Mouse (Mus musculus) T-helper 1 cell (primary cell): ENCODE results near the gene Gm45337.
"Not testable (repeated sequence)": the region's sequence is repeated elsewhere in the genome, so short reads cannot be mapped to it uniquely, and the experiment has no call there.

Experiments used
- in situ Hi-C: fragments of 300-600 bp; cut with MboI, MseI; formaldehyde crosslinking; loops from one replicate; pipeline ENCODE4 v1.15.1; 2025; ENCODE audit warnings: high pct_unique_total_duplicates

Gene Gm45337

DNA sequence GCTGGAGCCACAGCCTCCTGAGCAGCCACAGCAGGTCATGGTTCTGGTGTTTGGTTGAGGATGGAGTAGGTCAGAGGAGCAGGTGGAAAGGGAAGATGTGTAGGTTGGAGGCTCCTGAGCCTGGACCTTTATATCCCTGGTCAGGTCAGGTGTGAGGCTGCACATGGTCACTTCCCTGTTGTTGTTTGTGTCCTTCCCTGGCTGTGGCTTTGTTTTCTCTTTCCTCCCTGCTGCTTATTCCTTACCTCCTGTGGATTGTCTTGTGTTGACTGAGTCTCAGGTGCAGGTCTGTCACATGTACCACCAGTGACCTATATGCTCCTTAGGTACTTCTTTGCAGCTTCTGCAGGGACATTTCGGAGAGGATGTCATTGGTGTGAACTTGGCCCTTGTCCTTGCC lies at the start of gene Gm45337:
TSS of gene Gm45337 (minus strand) at position 101 of the 400 bp plus-strand sequence.
- in situ Hi-C loops, result no loop called here

DNA sequence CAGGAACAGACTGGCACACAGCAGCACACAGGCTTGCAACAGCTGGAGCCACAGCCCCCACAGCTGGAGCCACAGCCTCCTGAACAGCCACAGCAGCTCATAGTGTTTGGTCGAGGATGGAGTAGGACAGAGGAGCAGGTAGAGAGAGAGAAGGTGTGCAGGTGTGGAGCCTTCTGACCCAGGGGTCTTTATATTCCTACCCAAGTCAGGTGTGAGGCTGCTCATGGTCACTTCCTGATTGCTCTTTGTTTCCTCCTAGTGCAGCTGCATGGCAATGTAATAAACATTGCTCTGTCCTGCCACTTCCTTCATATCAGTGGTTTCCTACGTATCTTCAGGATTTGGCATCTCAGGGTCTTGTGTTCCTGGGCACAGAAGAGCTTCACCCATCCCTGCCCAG lies 45.9 kb upstream of the Gm45337 start, which contains the start of gene Gm10153:
TSS of gene Gm10153 (minus strand) at position 101 of the 400 bp plus-strand sequence.
- in situ Hi-C loops, result no loop called here

DNA sequence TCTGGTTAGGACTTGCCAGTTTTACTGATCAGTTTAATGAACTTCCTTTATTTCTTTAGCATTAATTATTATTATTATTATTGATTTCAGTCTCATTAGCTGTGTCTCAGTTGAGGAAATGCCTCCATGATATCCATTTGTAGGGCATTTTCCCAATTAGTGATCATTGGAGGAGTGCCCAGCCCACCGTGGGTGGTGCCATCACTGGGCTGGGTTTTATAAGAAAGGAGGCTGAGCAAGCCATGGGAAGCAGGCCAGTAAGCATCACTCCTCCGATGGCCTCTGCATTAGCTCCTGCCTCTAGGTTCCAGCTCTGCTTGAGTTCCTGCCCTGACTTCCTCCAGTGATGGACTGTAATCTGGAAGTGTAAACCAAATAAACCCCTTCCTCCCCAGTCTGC lies 43.7 kb upstream of the Gm45337 start:
- in situ Hi-C loops, result no loop called here

DNA sequence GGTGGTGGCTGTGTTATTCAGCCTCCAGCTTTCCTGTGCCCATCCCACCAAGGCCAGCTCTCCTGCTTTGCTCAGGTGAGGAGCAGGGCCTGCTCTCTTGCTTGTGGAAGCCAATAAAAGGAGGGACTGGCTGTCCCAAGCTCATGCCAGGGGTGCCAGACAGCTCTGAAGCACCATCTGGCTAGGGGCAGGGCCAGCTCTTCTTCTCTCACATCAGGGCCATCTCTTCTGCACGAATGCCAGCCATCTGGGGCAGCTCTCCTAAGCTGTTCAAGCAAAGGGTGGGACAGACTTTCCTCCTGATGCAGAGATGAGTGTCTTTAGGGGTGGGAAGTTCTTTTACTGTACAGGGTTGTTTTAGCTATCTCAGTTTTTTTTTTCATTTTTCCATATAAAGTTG lies 36.6 kb upstream of the Gm45337 start:
- in situ Hi-C loops, result no loop called here

DNA sequence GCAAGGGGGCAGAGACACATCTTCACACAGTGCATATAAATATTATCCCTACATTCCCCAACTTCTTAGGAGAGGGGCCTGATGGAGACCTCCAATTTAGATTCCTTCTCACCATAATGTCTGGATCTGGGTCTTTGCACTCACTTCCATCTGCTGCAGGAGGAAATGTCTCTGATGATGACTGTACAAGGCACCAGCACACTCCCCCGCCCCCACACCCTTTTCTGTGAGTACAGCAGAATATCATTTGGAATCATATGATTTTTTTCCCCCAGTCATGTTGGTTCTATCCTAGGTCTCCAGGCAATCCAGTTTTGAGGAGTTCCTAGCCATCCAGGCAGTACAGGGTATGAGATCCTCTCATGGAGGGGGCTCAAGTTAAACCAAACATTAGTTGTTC lies 34.3 kb upstream of the Gm45337 start:
- in situ Hi-C loops, result no loop called here

DNA sequence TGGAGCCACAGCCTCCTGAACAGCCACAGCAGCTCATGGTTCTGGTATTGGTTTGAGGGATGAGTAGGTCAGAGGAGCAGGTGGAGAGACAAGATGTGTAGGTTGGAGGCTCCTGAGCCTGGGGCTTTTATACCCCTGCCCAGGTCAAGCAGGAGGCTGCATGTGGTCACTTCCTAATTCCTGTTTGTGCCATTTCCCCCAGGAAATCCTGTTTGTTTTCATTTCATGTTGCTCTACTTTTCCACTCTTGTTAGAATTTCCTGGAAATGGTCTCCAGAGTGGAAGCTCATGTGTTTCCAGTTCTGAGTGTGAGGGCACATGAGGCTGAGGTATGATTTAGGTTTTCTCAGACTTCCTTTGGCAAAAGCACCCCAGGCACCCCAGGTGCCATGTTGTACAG lies 31.5 kb upstream of the Gm45337 start, which contains the start of gene Krtap5-2:
TSS of gene Krtap5-2 (minus strand) at position 101 of the 400 bp plus-strand sequence.
- in situ Hi-C loops, result not testable (repeated sequence)

DNA sequence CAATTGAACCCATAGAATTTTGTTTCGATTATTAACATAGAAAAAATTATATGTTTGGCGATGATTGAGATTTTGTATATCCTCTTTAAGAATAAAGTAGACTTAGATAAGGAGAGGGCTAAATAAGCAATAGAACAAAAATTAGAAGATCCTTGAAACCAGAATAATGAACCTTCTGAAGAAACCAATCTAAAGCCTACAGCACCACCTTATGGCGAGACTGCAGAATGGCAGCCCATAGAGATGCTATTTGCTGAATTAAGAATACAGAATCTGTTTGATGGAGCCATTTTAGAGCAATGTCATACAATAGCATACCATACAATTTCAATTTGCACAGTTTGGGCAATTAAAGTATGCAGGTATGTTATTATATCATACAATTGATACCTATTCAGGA lies 25.4 kb upstream of the Gm45337 start:
- in situ Hi-C loops, result no loop called here

DNA sequence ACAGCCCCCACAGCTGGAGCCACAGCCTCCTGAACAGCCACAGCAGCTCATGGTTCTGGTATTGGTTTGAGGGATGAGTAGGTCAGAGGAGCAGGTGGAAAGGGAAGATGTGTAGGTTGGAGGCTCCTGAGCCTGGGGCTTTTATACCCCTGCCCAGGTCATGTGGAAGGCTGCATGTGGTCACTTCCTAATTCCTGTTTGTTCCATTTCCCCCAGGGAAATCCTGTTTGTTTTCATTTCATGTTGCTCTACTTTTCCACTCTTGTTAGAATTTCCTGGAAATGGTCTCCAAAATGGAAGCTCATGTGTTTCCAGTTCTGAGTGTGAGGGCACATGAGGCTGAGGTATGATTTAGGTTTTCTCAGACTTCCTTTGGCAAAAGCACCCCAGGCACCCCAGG lies 21.2 kb upstream of the Gm45337 start, which contains the start of gene Gm4553:
TSS of gene Gm4553 (minus strand) at position 101 of the 400 bp plus-strand sequence.
- in situ Hi-C loops, result not testable (repeated sequence)

DNA sequence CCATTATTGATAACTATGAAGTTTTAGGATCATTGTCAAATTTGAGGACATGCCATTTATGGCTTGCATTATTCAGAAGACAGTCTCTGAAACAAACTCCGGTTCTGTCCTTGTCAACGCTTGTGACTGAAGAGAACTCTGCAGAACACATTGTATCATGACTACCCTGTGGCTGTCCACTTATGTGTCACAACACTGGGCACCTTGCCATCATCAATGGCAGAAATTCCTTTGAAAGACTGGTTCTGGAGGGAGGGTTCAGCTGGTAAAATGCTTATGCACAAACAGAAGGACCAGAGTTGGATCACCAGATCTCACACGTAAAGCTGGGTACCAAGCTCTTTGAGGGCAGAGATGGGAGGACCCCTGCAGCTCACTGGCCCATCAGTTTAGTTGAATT lies 15.0 kb upstream of the Gm45337 start:
- in situ Hi-C loops, result no loop called here

DNA sequence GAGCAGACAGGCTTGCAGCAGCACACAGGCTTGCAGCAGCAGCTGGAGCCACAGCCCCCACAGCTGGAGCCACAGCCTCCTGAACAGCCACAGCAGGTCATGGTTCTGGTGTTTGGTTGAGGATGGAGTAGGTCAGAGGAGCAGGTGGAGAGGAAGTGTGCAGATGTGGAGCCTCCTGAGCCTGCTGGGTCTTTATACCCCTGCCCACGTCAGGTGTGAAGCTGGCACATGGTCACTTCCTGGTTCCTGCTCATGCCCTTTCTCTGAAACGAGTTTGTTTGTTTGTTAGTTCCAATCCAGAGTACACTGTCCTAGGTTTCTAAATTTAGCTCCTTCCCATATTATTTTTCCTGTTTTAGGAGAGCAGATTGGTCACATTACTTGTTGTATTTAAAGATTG lies 12.6 kb upstream of the Gm45337 start, which contains the start of gene Gm29735:
TSS of gene Gm29735 (minus strand) at position 101 of the 400 bp plus-strand sequence.
- in situ Hi-C loops, result not testable (repeated sequence)

DNA sequence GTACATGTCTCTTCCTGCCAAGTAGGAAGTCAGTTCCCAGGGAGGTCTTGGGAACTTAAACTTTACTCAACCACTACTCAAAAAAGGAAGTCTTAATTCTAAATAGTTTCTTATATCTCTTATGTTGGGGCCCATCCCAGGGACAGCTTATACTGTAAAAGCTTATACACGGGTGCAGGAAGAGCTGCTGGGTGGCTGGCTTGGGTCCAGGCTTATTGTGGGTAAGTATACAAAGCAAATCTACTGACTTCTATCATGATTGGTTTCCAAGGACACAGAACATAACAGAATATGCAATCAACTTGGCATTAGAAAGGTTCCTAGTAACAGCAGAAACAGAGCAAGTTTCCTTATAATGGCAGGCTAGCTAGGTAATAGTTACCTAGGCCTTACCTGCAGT lies 10.9 kb upstream of the Gm45337 start:
- in situ Hi-C loops, result no loop called here

DNA sequence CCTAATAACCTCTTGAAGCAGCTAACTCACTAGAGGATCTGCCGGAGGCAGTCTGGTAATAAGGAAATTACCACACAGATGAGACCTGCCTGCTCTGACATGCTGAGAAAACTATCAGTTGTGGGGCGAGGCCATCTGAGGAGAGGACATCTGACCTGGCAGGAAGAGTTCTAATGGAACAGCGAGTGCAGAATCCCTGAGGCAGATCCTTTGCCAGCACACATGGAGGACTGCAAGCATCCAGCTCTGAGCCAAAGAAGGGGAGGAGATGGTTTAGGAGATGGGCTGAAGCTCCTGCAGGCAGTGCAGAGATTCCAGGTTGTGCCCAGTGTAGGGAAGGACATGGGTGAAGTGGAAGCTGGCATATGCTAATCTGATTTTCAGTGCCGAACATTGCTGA lies 7.8 kb upstream of the Gm45337 start:
- in situ Hi-C loops, result no loop called here

DNA sequence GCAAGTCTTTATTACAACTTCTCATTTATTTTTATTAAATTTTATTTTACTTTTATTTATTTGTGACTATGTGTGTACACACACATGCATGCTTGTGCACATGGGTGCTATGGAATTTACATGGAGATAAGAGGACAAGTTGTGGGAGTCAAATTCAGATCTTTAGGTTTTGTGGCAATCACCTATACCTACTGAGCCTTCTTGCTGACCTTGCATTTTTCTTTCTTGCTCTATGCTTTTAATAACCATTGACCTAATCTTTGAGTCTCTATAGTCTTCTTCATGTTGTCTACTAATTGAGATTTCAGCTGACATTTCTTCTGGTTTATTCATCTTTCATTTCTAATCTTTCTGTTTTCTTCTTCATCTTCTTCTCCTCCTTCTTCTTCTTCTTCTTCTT lies 4.2 kb upstream of the Gm45337 start:
- in situ Hi-C loops, result no loop called here

DNA sequence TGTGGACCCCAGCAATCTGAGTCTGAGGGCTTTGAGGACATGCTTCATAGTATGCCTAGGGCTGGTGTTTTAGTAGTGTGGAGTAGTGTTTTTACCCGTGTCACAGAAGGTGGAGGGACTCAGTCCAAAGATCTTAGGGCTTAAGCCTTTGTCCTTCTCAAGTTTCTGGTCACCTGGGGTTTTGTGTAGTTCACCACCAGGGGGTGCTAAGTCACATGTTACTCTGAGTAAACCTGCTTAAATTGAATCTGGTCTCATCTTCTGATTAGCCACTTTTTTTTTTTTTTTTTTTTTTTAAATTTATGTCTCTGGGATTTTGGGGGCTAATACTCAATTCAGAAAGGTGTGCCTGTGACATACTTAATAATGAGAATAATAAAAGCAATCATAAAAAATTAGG lies 1.6 kb upstream of the Gm45337 start:
- in situ Hi-C loops, result no loop called here

DNA sequence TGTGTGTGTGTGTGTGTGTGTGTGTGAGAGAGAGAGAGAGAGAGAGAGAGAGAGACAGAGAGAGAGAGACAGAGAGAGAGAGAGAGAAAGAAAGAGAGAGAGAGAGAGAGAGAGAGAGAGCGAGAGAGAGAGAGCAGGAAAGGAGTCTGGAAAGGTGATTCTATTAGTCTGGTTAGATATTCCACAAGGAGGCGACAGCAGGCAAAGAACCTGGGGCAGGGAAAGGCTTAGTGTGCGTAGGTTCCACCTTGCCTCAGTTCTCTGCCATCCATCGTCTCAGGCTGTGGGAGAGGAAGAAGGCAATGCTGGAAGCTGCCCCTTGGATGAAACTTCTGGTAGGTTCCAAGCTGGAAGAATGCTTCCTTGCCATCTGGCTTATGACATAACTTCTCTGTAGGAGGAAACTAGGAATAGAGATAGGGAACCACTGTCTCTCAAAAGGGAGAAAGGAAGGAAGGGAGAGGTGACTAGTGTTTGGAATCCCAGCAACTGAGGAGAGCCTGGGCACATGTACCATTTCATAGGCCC lies 1.1 kb upstream of the Gm45337 start:
- in situ Hi-C loops, result no loop called here

DNA sequence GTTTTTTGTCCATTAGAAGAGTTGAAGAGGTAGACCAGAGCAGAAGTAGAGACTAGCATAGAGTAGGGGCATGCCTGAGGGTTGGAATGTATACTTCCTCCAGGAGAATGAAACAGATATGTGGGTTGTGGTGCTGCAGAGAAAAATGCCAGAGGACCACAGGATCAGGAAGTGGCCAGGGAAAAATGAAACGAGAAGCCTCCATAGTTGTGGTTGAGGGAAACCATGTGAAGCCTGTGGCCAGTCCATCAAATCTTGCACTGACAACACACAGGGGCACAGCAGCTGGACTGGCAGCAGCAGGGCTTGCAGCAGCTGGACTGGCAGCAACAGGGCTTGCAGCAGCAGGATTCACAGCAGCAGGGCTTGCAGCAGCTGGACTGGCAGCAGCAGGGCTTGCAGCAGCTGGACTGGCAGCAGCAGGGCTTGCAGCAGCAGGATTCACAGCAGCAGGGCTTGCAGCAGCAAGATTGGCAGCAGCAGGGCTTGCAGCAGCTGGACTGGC lies 849 bp downstream of the Gm45337 start:
- in situ Hi-C loops, result not testable (repeated sequence)

DNA sequence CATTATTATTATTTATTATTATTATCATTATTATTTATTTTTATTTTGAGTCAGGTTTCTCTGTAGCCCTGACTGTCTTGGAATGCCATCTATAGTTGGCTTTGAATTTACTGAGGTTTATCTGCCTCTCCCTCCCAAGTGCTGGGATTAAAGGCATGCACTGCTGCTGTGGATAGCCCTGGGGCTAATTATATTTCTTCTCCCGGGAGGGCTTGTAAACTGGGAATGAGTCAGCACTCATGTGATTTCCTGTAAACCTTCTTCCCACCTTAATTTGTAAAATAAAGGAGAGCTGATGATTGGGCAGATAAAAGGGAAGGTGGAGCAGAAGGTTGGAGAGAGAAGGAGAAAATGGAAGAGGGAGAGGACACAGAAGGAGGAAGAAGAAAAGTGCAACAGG lies 3.7 kb downstream of the Gm45337 start:
- in situ Hi-C loops, result no loop called here

DNA sequence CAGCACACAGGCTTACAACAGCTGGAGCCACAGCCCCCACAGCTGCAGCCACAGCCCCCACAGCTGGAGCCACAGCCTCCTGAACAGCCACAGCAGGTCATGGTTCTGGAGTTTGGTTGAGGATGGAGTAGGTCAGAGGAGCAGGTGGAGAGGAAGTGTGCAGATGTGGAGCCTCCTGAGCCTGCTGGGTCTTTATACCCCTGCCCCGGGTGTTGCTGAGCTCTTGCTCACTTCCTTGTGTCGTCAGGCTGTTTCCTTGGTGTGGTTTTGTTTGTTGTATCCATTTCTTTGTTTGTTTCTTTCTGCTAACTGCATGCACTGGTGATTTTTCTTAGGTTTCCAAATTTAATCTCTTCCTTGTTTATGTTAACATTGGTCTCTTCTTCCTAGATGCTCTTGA lies 8.5 kb downstream of the Gm45337 start, which contains the start of gene Gm39115:
TSS of gene Gm39115 (minus strand) at position 101 of the 400 bp plus-strand sequence.
- in situ Hi-C loops, result not testable (repeated sequence)

DNA sequence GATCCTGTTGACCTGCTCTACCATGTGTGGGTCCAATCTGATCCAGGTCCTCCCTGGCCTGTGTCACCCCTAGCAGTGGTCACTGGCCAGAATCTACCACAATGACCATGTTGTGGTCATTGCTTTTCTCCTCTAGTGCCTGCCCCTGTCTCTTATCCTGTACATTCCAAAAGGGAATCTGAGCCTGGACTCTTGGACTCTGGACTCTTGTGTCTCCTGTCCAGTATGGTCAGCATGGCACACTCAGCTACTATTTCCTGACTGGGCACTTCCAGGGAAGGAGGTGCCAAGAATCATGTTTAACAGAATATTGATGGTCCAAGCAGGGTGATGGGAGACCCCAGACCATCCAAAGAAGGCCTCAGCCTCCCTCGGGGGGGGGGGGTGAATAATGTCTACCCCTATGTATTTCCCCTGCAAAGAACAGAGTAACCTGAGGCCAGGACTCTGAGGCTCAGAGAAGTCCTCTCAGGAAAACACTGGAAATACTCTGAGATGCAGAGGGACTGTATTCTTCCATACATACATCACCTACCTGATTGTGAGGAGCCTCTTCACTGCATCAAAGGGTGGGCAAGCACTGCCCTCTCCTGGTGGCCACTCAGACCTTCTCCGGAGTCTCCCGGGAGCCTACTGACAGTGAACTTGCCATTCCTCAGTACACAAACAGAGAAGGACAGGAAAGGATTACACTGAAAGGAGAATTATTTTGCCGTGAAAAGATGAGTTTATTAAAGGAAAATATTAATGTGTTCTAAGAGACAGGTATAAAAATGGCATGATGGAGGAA lies 10.0 kb downstream of the Gm45337 start:
- in situ Hi-C loops, result no loop called here

DNA sequence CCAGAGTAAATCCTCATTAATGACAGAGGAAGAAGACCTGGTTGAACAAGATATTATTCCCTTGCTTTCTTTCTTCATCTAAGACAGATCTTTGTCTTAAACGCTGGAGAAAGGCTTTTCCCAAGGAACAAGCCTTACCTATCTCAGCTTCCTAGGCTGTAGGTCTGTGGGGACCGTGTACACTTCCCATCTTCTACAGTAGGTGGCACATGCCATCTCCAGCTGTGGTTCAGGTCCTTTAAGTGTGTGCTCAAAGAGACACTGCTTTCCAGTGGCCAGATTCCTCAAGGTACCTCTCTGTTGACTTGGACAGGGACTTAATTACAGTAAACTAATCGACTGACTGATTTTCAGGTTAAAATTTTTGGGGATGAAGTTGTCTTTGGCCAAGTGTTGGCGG lies 15.6 kb downstream of the Gm45337 start:
- in situ Hi-C loops, result no loop called here

DNA sequence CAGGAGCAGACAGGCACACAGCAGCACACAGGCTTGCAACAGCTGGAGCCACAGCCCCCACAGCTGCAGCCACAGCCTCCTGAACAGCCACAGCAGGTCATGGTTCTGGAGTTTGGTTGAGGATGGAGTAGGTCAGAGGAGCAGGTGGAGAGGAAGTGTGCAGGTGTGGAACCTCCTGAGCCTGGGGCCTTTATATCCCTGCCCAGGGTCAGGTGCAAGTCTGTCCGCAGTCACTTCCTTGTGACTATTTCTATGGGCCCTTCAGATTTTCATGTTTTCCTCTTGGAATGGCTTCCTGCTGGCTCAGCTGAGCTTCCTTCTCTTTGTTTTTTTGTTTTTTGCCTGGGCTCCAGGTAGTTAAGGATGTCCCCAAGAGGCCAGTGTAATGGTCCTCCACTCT lies 23.8 kb downstream of the Gm45337 start, which contains the start of gene Gm45618:
TSS of gene Gm45618 (minus strand) at position 101 of the 400 bp plus-strand sequence.
- in situ Hi-C loops, result not testable (repeated sequence)

DNA sequence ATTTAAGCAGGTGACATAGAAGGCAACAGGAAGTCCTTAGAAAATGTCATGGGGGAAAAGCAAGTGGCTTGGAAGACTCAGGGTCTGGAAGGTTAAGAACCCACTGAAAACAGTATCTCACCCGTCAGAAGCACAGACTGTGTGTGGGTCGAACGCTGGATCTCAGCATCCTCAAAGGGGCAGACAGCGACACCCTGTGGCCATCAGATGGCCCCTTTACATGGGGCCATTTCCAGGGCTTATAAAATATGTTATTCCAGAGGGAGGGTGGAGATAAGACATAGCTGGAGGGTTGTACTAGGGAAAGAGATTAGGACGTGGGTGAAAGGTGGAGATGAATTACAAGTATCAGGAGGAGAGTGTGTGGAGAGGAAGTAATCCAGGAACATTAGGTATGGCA lies 24.8 kb downstream of the Gm45337 start:
- in situ Hi-C loops, result no loop called here

DNA sequence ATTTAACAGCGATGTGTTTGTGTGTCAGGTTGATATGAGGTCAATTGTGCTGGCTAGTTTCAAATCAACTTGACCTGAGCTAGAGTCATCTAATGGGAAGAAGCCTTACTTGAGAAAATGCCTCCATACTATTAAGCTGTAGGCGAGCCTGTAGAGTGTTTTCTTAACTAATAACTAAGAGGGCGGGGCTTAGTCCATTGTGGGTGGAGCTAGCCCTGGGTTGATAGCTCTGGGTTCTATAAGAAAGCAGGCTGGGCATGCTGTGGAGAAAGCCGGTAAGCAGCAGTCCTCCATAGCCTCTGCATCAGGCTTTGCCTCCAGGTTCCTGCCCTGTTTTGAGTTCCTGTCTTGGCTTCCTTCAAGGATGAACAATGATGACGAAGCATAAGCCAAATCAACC lies 39.7 kb downstream of the Gm45337 start:
- in situ Hi-C loops, result no loop called here
